ENCODE assay signal across 19 mouse cellular contexts in genomic region chr7:81569851-81570250, GRCm38 (mm10). TPM values are rescaled to one million over a fixed set of nuclear protein-coding genes. Genes with fewer than 3 reads are reported as not detected.
"Had no signal": no experiment of that assay in that cellular context is flagged by ENCODE, and none has a peak within 500 bp of the region (broad histone marks: within the 10 kb centered on the region; RNA-seq: fewer than 3 reads in every experiment).

No protein-coding gene starts in this region.

- H3K9ac ChIP-seq: kidney, embryonic 15.5 days; limb, embryonic 12.5 days; limb, embryonic 15.5 days; midbrain, embryonic 12.5 days; neural tube, embryonic 13.5 days; stomach, embryonic 15.5 days had no signal

- H3K27ac ChIP-seq: kidney, embryonic 15.5 days; limb, embryonic 12.5 days; limb, embryonic 15.5 days; liver, embryonic 13.5 days; midbrain, embryonic 12.5 days; neural tube, embryonic 13.5 days; stomach, embryonic 15.5 days had no signal

- H3K27me3 ChIP-seq: kidney, embryonic 15.5 days; limb, embryonic 12.5 days; limb, embryonic 15.5 days; liver, embryonic 13.5 days; midbrain, embryonic 12.5 days; neural tube, embryonic 13.5 days; stomach, embryonic 15.5 days had no signal

- H3K9me3 ChIP-seq: kidney, embryonic 15.5 days; limb, embryonic 12.5 days; limb, embryonic 15.5 days; liver, embryonic 13.5 days; midbrain, embryonic 12.5 days; neural tube, embryonic 13.5 days; stomach, embryonic 15.5 days had no signal

- H3K36me3 ChIP-seq: limb, embryonic 12.5 days; midbrain, embryonic 12.5 days; stomach, embryonic 15.5 days had no signal

- H3K4me3 ChIP-seq: kidney, embryonic 15.5 days; limb, embryonic 12.5 days; midbrain, embryonic 12.5 days; neural tube, embryonic 13.5 days; stomach, embryonic 15.5 days had no signal

- DNase-seq: kidney, postnatal 10 days; kidney, postnatal 36 days; left cerebral cortex, postnatal 4 days; liver, embryonic 13.5 days; lung, adult 2 months; lung, postnatal 14 days; lung, postnatal 4 days; retina, postnatal 1 day; right cerebral cortex, postnatal 25 days; spleen, adult 18-20 months; thymus, postnatal 25 days had no signal

- H3K4me2 ChIP-seq: limb, embryonic 15.5 days; midbrain, embryonic 12.5 days; stomach, embryonic 15.5 days had no signal

- ATAC-seq: midbrain, embryonic 16.5 days had no signal

- H3K4me1 ChIP-seq: stomach, embryonic 15.5 days had no signal

RNA-seq across cellular contexts. Expression of gene Fsd2, which starts 3.1 kb away (rescaled TPM):
- total RNA-seq: megakaryocyte-erythroid progenitor cell, adult 5-6 weeks had no signal
